Mouse (Mus musculus) ES-CJ7 (cell line): ENCODE results near the gene Gm6337.
"Not testable (repeated sequence)": the region's sequence is repeated elsewhere in the genome, so short reads cannot be mapped to it uniquely, and the experiment has no call there.

Source experiments
- DNase-seq: peaks from one replicate; pipeline ENCODE4 v3.0.0; 2011; ENCODE audit warnings: low read depth, low spot score

Gm6337 gene

GRCm38 (mm10) chr14:6058167-6058566 lies at the start of gene Gm6337:
Gm6337 (minus strand) TSS chr14:6058267.
- not testable (repeated sequence) for DNase-seq

GRCm38 (mm10) chr14:6107500-6107899 lies 49.4 kb upstream of the Gm6337 start:
- DNase-seq = peak; percentile 2

- not testable (repeated sequence) for DNase-seq
Measured at GRCm38 (mm10) chr14:6093842-6094241, 35.8 kb upstream of the Gm6337 start, which contains the start of gene Gm8206. Gm8206 (minus strand) TSS chr14:6093942.
